Mouse (Mus musculus): ENCODE measurements around the gene Fam50b. TPM values are rescaled to one million over a fixed set of nuclear protein-coding genes. Genes with fewer than 3 reads are reported as not detected.

Fam50b gene
- total and polyA plus RNA-seq, 3 experiments, result not detected

DNA sequence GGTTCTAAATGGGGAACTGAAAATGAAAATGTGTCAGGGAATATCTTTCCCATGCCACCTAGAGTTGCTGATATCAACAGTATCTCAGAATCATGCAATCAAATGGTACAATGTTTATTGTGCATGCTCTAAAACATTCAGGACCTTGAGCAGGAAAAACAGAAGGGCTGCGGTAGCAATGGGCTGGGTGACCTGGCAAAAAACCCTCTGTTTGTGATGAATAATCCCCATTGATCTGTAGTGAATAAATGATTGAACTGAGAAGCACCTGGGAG lies 4.0 kb downstream of the Fam50b start:
- H3K9me3 ChIP-seq (replicated peaks; ENCODE audit: insufficient read depth, low read length), result no peaks in the 10 kb centered on the region
- H3K9ac ChIP-seq (ENCODE audit: control insufficient read depth, low read depth, low read length, poor library complexity, severe bottlenecking), result no peak overlapping the region
- no peak overlapping the region for H3K4me3 ChIP-seq (ENCODE audit: control insufficient read depth in 1 of 2, insufficient read depth in 1 of 2, low read depth in 2 of 2, low read length in 2 of 2)
- H3K4me1 ChIP-seq (ENCODE audit: control insufficient read depth in 1 of 2, insufficient read depth in 2 of 2, low read length in 2 of 2), result peaks cover 0 to 4% of the 10 kb centered on the region in 2 experiments; a peak in 1 of 4 replicates
- DNase-seq (ENCODE audit: low read depth, low spot score), result no peak
- H3K27me3 ChIP-seq (ENCODE audit: control insufficient read depth in 1 of 2, insufficient read depth in 2 of 2, low read length in 2 of 2), result no peaks in the 10 kb centered on the region; a peak in 1 of 4 replicates
- H3K27ac ChIP-seq (ENCODE audit: control insufficient read depth, low read depth, low read length), result no peak overlapping the region
- no peaks in the 10 kb centered on the region for H3K79me2 ChIP-seq (ENCODE audit: control insufficient read depth, insufficient read depth, low read length, poor library complexity)
- H3K36me3 ChIP-seq (ENCODE audit: control insufficient read depth in 1 of 2, insufficient read depth in 2 of 2, low read length in 2 of 2), result no peaks in the 10 kb centered on the region
- TF ChIP-seq BHLHE40 (IDR thresholded peaks at IDR 0.05; ENCODE audit: borderline replicate concordance, low read depth, low read length) (no peak), CHD1 (IDR thresholded peaks at IDR 0.05; ENCODE audit: low read depth, low read length) (no peak), MXI1 (IDR thresholded peaks at IDR 0.05; ENCODE audit: low read depth, low read length) (no peak), JUND (IDR thresholded peaks at IDR 0.05; ENCODE audit: low read depth, low read length) (no peak), MAX (IDR thresholded peaks at IDR 0.05; ENCODE audit: low read length) (no peak), TBP (IDR thresholded peaks at IDR 0.05; ENCODE audit: low read depth, low read length) (no peak), USF1 (IDR thresholded peaks at IDR 0.05; ENCODE audit: low read depth, low read length) (no peak), RCOR1 (IDR thresholded peaks at IDR 0.05; ENCODE audit: low read depth, low read length) (no peak), ETS1 (IDR thresholded peaks at IDR 0.05; ENCODE audit: low read depth, low read length) (no peak), ZKSCAN1 (IDR thresholded peaks at IDR 0.05; ENCODE audit: low read depth, low read length) (no peak), CTCF (IDR thresholded peaks at IDR 0.05 in 2 of 3, conservative IDR thresholded peaks at IDR 0.05 in 1 of 3; ENCODE audit: control insufficient read depth in 1 of 3, insufficient read depth in 1 of 3, low read depth in 2 of 3, low read length in 3 of 3, poor library complexity in 1 of 3, severe bottlenecking in 1 of 3) (no peak), MAZ (IDR thresholded peaks at IDR 0.05; ENCODE audit: low read depth, low read length) (no peak), KAT2A (conservative IDR thresholded peaks at IDR 0.05; ENCODE audit: low read depth, low read length) (no peak), POLR2AphosphoS5 (IDR thresholded peaks at IDR 0.05; ENCODE audit: borderline replicate concordance, low read depth, low read length) (no peak), EP300 (IDR thresholded peaks at IDR 0.05; ENCODE audit: low read depth in 1 of 2, low read length in 2 of 2) (no peak), MYB (IDR thresholded peaks at IDR 0.05; ENCODE audit: low read depth, low read length) (no peak), MEF2A (IDR thresholded peaks at IDR 0.05; ENCODE audit: extremely low read depth, insufficient replicate concordance, low read depth, low read length, poor library complexity, severe bottlenecking) (no peak), POLR2AphosphoS2 (IDR thresholded peaks at IDR 0.05; ENCODE audit: low read length) (no peak)

DNA sequence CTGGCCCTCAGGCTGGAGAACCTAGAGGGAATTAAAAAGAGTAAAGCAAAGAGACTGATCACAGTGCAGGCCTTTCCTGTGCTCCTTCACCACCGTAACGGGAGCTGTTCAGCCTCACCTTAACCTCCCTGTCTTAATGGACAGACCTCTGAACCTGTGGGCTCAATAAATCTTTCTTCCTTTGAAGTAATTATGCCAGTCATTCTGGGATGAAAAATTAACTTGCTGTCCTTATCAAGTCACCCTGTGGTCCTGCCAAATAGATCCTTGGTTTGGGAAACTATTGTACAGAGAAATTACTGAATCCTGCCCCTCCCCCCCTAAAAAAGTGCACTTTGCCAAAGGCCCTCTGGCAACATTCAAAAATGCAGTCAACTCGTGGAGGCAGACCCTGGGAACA lies 4.4 kb downstream of the Fam50b start:
- H3K36me3 ChIP-seq (ENCODE audit: control insufficient read depth in 1 of 2, insufficient read depth in 2 of 2, low read length in 2 of 2), result no peaks in the 10 kb centered on the region
- no peak overlapping the region for H3K27ac ChIP-seq (ENCODE audit: control insufficient read depth, low read depth, low read length)
- H3K27me3 ChIP-seq (ENCODE audit: control insufficient read depth in 1 of 2, insufficient read depth in 2 of 2, low read length in 2 of 2), result no peaks in the 10 kb centered on the region; a peak in 1 of 4 replicates
- no peaks in the 10 kb centered on the region for H3K79me2 ChIP-seq (ENCODE audit: control insufficient read depth, insufficient read depth, low read length, poor library complexity)
- no peak overlapping the region for H3K9ac ChIP-seq (ENCODE audit: control insufficient read depth, low read depth, low read length, poor library complexity, severe bottlenecking)
- no peak for DNase-seq (ENCODE audit: low read depth, low spot score)
- peaks cover 0 to 3% of the 10 kb centered on the region in 2 experiments; a peak in 1 of 4 replicates for H3K4me1 ChIP-seq (ENCODE audit: control insufficient read depth in 1 of 2, insufficient read depth in 2 of 2, low read length in 2 of 2)
- TF ChIP-seq TBP (IDR thresholded peaks at IDR 0.05; ENCODE audit: low read depth, low read length), result no peak
- TF ChIP-seq MAX (IDR thresholded peaks at IDR 0.05; ENCODE audit: low read length), result no peak
- TF ChIP-seq MAZ (IDR thresholded peaks at IDR 0.05; ENCODE audit: low read depth, low read length), result no peak
- no peaks in the 10 kb centered on the region for H3K9me3 ChIP-seq (replicated peaks; ENCODE audit: insufficient read depth, low read length)
- no peak overlapping the region for H3K4me3 ChIP-seq (ENCODE audit: control insufficient read depth in 1 of 2, insufficient read depth in 1 of 2, low read depth in 2 of 2, low read length in 2 of 2)

Data from MEL (cell line).